Mouse (Mus musculus): ENCODE results near the gene Gm3696.
"Not testable (repeated sequence)": the region's sequence is repeated elsewhere in the genome, so short reads cannot be mapped to it uniquely, and the experiment has no call there.

Gm3696 gene

GRCm38 (mm10) chr14:7100521-7100920, at the start of gene Gm3696:
Gm3696 (minus strand) TSS chr14:7100621.
- not testable (repeated sequence) for DNase-seq

- DNase-seq, result not testable (repeated sequence)
Observed at GRCm38 (mm10) chr14:7125312-7125711, 24.9 kb upstream of the Gm3696 start, which contains the start of gene Gm6676. Gm6676 (minus strand) TSS chr14:7125412.

GRCm38 (mm10) chr14:7105124-7105802, 4.8 kb upstream of the Gm3696 start:
- DNase-seq, result peak; percentile 14 to 32

GRCm38 (mm10) chr14:7044870-7045269, 55.6 kb downstream of the Gm3696 start, which contains the start of gene Gm3685:
Gm3685 (minus strand) TSS chr14:7044970.
- not testable (repeated sequence) for DNase-seq

All from kidney, postnatal 4 days (tissue).